Mouse (Mus musculus) granulocyte monocyte progenitor cell, adult 5-6 weeks (primary cell): ENCODE results near the gene Acyp1. TPM values are rescaled to one million over a fixed set of nuclear protein-coding genes. Genes with fewer than 3 reads are reported as not detected.
"Not testable (repeated sequence)": the region's sequence is repeated elsewhere in the genome, so short reads cannot be mapped to it uniquely, and the experiment has no call there.

Experiments used
- ATAC-seq: replicated peaks from 2 replicates; pipeline ENCODE4 v1.8.0; 2016; ENCODE audit warnings: mild to moderate bottlenecking, moderate TSS enrichment, inconsistent platforms; ENCODE audit not compliant: poor library complexity, severe bottlenecking
- total RNA-seq, 2 experiments: library from RNA; stranded (forward) in 1 of 2; stranded (reverse) in 1 of 2; fragments of 200-712, 200-1000 nt in 1 of 2; fragments of >200 nt in 1 of 2; fragmentation: Nextera tagmentation in 1 of 2; gene quantifications; 2 replicates each; pipeline ENCODE4 v1.2.3; 2014 to 2017

Acyp1 gene
- total RNA-seq, 2 experiments from 2014 or later, result 34.6 to 58.9 TPM

DNA sequence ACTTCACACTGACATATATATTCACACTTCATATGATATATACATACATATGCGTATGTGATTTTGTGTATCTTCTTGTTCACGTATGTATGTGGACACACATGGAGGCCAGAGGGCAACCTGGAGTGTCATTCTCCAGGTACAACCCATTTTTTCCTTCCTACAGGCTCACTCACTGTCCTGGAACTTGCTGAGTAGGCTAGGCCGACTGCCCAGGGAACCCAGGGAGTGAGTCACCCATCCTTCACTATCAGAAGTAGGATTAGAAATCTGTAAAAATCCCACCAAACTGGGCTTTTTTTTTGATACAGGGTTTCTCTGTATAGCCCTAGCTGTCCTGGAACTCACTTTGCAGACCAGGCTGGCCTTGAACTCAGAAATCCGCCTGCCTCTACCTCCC, 3.2 kb downstream of the Acyp1 start:
- no peak for ATAC-seq

DNA sequence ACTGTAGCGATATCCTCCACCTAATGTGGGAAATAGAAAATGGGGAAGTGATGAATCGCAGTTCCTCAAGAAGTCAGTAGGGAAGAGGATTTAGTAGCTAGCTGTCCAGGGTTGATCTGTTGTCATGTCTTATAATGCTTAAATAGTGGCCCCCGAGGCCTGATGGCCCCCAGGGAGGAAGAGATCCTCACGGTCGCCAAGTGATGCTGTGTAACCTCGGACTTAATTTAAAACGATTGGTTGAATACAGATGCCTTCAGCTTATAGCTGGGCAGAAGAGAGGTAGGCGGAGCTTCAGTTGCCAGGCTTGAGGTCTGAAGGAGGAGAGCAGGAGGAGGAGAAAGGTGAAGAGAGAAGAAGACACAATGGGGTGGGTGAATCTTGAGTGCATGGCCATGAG, 3.9 kb downstream of the Acyp1 start:
- peak; percentile 38 for ATAC-seq

DNA sequence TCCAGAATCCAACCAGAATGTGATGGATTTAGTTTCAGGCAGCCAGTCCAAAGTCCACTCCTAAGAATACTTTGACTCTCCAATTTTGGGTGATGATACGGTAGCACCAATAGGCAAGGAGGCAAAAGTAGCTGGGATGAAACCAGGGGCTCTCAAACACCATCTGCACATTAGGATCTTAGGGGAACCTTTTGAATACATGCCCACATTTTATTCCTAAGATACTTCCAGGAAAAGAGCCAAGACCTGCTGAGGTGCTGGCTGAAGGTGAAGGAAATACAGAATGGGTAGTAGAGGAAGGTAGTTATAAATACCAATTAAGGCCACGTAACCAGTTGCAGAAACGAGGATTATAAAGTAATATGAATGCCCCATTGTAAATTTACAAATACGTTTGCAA, 6.5 kb downstream of the Acyp1 start:
- not testable (repeated sequence) for ATAC-seq

DNA sequence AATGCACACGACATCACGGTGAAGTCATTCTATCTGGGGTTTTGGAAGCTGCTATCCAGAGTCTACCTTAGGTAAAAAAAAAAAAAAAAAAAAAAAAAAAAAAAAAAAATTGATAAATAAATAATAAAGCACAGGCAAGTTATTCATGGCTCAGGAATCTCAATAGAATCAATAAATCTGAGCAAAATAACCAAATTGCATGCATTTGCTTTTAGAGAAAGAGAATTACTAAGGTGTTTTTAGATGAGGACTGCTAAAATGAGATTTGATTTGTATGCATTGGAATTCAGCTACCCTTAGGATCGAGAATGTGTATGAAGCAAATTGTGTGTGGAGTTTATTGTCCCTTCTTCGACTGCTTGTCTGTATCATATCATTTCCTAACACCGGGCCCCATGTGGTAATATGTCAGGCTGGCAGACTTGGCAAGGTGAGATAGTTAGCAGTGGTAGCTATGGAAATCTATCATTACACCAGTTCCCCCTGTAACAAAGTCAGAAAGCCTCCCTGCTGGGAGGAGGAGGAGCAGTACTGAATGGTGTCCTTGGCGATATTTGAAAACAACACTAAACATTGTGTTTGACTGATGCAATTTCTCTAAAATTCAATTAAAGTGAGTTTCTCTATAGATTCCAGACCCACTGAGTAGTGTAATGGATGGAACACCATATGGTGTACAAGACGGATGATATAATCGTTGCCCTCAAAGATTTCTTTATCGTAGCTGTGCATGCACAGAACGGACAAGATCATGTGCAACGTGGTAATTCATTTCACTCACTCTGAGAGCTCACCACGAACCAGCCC, 7.2 kb downstream of the Acyp1 start:
- ATAC-seq, result peak; percentile 31

DNA sequence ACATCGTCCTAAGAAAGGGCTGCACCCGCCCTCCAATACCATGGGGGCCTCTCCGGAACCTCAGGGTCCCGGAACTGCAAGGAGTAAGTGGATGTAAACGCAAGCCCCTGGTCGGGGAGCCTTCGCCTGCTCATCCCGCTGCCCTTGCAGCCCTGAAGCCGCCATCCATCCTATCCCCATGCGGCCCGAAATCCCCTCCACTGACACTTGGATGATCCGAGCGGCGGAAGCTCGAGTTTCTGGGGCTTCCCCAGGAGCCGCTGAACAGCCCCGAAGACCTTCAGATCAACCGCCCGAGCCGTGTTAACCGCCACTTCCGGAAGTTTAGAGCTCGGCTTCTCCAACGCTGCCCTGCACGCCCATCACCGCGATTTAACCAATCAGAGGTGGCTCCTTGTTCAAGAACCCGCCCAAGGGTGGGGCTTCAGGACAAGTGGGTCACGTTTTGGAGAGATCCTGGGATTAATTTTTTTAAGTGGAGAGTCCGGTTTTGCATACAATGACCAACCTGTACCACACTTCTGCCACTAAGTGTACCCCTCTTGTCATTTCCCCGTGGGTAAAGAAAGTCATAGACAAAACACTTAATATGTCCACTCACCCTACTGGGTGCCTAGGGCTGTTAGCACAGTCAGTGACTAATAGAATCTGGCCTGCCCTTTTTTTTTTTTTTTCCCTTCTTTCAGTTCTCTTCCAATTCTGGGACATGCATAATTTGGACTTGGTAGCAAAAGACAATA, 8.0 kb downstream of the Acyp1 start:
- ATAC-seq, result peak; percentile 90

DNA sequence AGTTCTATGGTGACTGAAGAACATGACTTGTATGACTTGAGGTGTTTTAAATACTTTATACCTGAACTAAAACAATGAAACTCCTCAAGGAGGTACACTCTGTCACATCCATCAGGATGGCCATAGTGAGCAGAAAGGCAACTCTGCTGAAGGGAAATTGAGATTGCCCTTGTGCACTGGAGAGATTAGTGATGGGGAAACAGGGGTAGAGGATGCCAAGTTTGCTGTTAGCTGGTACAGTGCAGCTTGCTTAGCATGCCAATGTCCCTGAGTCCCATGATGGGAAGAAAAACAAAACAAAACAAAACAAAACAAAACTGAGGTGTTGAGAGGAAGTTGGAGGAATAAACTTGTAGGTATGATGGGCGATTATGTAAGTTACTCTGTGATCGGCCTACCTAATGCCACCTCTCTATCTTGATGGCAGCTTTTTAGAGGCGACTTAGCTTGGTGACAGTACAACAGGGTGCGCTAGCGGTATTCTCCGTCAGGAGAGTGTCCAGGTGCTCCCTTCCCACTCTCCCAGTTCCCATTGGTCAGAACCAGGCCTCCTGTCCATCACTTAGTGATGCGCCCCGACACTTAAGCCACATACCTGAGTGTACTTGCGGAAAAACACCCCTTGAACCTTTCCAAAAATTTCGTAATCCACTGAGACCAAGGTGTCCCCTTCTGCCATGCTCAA, 8.7 kb downstream of the Acyp1 start:
- ATAC-seq, result no peak

DNA sequence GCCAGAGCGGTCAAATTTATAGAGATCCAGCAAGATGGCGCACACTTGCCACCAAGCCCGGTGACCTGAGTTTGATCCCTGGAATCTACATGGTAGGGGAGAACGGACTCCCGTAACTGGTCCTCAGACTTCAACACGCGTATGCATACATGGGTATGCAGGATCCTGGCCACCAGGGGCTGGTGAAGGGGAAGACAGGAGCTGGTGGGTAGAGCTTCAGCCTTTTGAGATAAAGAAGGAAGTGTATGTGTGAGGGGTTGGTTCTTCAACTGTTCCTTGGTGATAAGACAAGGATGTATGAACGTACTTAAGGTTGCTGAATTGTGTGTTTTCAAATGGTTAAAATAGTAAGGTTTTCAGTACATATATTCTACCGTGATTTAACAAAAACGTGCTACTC, 9.3 kb downstream of the Acyp1 start:
- ATAC-seq, result peak; percentile 29; the same call in 1 of the 2 replicates

DNA sequence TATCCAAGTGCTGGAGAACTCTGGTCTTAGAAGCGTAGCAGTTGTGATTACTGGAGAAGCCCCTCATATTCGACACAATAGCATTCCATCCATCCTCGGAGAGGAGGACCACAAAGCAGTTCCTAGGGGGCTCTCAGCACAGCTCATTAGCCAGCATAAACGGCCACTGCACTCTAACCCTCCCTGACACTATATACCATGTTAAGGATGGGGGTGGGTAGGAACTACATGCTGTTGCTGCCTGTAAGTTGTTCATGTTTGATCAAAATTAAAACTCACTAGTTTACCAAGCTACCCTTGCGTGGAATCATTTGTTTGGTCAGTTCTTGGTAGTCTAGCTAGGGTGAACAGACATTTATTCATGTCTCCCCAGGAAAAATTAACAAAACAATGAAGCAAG, 12.0 kb downstream of the Acyp1 start:
- no peak for ATAC-seq

DNA sequence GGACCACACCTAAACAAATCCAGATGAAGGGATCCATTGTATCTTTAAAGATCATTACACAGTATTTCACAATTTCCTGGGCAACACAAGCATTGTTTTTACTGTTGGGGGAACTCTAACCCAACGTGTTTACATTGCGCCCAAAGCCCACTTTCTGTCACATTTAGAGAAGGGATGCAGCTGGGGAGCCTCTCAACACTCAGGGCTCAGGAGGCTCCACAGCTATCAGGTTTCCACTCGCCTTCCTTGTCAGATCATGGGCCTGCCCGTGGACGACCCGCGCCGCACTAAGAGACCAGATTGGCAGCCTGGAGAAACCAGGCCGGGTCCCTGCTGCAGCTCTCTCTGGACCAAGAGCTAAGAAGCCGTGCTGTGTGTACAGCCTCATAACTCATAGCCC, 14.7 kb downstream of the Acyp1 start:
- peak; percentile 25; the same call in 1 of the 2 replicates for ATAC-seq

DNA sequence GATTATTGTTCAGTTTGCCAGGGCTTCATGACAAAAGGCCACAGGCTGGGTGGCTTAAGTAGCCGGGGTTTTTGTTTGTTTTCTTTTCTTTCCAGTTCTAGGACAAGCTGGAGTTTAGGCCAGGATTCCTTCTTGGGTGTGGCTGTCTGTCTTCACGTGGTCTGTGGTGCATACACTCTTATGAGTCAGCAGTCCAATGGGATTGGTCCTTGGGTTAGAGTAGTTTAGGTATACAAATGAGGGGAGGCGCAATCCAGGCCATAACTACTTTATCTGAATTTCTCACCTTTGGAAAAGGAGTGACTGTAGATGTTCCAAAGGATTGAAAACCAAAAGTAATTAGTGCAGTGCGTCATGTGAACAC, 16.4 kb downstream of the Acyp1 start:
- ATAC-seq, result no peak

DNA sequence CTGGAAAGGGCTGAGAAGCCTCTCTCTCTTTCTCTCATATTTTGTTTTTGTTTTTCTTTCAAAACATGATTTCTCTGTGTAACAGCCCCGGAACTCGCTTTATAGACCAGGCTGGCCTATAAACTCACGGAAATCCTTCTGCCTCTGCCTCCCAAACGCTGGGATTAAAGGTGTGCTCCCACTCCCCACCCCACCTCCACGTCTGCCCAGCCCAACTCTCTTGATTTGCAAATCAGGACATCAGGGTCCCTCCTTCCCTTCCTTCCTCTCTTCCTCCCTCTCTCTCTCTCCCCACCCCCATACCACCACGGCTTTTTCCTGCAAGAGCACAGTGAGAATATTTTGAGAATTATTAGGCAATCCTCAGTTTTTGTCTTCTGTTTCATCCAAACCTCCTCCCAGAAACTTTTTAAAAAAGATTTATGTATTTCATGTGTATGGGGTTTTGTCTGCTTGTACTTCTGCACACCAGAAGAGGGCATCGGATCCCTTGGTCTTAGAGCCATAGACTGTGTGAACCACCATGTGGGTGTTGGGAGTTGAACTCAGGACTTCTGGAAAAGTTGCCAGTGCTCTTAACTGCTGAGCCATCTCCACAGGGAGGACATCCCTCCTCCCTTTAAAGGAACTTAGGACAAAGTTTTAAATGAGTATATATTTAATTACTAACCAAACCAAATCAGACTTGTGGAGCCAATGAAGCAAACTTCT, 17.0 kb downstream of the Acyp1 start:
- no peak for ATAC-seq

DNA sequence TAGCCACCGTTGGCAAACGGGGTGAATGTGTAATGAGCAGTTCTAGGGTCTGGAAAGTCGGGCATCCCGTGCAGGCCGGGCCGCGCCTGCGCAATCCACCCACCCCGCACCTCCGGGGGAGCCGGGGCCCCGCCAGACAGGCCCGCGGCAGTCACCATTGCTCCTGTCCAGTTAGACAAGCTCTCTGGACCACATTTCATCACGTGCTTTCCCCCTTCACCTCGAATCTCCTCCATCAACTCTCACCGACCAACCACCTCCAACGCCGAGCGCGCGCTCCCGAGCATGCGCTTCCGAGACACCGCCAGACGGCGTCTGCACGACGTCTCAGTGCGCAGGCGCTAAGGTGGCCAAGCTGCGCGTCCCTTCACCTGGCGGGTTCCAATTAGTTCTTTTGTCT, 17.9 kb downstream of the Acyp1 start, which contains the start of gene Mlh3:
Gene Mlh3, minus strand, starts transcription at position 281 of the 400 bp plus-strand sequence.
- ATAC-seq, result peak; percentile 82

DNA sequence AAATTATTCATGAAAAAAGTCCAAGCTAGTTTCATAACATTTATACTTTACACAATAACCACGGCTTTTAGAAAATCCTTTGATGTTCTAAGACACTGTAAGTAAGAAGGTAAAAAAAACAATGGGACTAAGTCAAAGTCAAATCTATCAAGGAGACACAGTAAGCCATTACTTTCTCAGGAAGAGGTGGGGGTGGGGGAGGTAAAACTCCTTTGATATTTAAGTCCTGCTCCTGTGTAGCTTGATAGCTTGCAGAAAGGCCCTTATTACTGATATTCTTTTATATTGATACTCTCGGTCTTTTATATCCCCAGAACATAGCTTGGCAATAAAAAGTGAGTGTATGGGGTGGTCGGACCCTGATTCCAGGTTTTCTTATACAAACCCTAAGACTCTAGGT, 18.4 kb downstream of the Acyp1 start:
- no peak for ATAC-seq

DNA sequence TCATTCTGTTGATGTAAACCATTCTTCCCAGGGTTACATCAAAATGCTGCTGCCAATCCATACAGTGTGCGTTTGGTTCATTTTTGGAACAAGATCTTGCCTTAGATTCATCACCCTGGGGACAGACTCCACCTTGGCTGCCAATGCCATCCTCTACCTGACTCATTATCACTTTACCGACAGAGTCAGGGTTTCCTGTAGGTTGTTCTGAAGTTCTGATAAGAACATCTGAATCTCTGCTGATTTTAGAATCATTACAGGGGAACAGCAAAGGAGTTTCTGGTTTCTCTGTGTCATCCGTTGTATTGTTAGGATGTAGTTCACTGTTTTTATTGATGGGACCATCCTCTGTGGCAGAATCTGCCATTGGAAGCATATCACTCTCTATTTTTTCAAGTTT, 22.0 kb downstream of the Acyp1 start:
- no peak for ATAC-seq

DNA sequence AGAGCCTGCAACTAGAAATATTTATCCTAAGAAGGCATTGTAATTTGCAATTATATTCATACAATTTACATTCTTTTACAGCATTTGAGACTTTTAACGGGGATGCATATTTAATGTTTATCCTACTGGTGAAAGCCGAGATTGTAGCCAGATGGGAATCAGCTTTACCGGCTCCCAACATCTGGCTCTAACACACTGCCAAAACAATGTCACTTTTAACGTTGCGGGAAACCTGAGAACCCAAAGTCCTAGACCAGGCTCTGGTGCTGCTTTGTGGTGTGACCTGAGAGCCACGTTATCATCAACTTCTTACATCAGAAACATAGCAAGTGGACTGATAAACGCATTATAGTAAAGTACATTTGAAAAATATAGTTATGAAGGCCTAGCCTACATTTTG, 23.3 kb downstream of the Acyp1 start:
- no peak for ATAC-seq

DNA sequence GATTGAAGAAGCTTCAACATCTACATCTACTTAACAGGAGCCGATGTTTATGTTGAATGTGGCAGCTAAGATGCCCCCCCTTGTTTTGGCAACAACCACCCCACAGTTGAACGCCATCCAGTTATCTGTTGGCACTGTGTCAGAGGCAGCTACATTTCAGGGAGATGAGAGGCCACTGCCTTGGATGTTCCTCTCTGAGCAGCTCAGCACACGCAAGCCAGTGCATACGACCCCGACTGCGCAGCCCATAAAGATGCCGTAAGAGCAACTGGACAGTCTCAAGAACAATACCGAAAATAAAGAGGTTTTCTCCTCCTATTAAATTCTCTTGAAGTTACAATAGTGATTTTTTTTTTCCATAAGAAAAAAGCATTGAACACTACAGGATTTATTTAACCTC, 23.7 kb downstream of the Acyp1 start:
- ATAC-seq, result no peak

DNA sequence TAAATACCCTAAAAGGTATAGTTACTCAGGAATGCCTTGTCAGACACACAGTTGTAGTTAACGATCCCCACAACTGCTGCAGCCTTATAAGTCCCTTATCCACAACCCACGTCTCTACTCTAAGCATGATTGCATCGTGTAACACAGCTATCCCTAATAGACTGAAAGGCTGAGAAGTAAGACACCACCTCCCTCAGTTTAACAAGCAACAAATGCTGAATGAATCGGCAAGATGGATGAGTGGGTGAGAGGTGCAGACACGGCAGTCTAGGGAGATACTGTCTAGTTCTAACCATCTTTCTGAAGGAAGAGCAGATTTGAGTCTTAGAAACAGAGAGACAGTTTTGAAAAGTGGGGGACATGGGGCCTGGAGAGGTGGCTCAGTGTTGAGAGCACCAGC, 25.0 kb downstream of the Acyp1 start:
- ATAC-seq, result no peak

DNA sequence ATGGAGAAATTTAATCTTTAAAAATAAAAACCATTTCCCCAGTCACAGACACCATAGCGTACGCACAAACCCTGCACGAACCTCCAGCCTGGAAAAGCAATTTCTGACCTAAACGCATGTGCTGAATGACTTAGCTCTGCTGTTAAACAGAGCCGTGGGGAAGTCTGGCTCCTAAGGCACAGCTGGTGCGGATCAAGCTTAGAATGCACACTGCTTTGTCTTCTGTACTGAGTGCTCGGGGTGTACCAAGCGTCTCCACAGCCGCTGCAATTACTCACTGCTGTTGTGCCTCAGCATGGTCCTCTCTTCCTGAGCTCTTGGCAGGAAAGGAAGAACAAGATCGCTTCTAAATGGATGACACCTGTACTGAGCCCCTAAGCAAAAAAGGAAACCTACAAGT, 25.7 kb downstream of the Acyp1 start:
- ATAC-seq, result no peak

DNA sequence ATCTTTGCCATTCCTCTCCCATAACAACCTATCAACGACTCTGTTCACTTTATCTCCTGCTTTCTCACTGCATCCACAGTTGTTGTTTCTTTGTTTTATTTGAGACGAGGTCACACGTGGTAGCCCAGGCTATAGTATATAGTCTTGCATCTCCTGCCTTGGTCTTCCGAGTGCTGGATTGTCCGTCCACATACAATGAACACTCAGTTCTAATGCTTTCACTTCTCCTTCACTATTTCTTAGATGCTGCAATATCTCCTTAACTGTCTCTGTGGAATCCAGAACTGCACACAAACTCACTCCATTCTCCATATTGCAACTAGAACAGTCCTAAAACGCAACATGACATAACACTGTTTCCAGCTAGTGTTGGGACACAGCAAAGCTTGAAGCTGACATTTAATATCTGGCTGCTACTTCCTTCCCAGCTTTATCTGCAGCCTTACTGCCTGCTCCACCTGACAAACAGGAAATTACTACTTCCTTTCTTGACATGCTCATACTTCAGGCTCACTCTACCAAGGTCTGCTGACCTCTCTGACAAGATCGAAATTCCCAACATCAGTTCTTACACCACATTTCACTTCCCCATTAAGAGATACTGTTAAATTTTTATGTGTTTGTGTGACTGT, 31.1 kb downstream of the Acyp1 start:
- ATAC-seq, result peak; percentile 89

DNA sequence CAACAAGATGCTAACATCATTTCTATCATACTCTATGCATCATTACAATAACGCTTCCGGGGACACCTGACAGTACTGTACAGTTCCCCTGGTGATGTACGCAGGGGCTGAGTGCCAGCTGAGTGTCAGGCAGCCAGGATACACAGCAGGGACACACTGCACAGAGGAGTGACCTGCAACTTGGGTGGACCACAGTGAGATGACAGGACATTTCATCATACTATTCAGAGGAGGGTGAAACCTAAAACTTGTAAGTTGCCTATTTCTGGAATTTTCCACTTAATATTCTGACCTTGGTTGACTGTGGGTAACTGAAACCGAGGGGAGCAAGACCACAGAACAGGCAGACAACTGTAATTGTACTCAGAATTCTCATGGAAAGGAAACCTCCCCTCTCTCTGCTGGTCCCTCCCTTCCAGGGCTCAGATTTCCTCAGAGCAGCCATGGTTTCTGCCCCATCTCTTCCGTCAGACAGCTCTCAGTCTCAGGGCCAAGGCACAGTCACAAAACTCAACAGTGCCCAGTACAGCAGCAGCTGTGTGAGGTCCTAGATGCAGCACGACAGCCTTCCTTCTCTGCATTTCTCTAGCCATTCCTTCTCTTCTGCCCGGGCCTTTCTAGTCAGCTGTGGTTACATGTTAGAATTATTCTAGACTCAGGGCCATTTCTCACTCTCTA, 32.0 kb downstream of the Acyp1 start:
- ATAC-seq, result peak; percentile 67
